Mouse (Mus musculus) hematopoietic stem cell, adult 5-6 weeks (primary cell): Measurements from ENCODE around the gene Prune1. TPM values are rescaled to one million over a fixed set of nuclear protein-coding genes. Genes with fewer than 3 reads are reported as not detected.

ENCODE experiments used
- ATAC-seq, 2 experiments: fragments of 125-278 bp in 1 of 2; replicated peaks in 1 of 2; 2 replicates each; pipeline ENCODE4 v1.8.0; 2016 to 2017; ENCODE audit warnings: inconsistent platforms in 2 of 2, mild to moderate bottlenecking in 2 of 2, moderate number of reproducible peaks in 2 of 2, low read depth in 1 of 2, moderate TSS enrichment in 1 of 2; ENCODE audit not compliant: low FRiP score in 2 of 2, poor library complexity in 2 of 2, severe bottlenecking in 2 of 2, insufficient read depth in 1 of 2, low TSS enrichment in 1 of 2
- total RNA-seq: library from RNA; stranded (forward); fragments of 172-1452, 232-1000 nt; gene quantifications from 2 replicates; pipeline ENCODE4 v1.2.3, GENCODE M21; 2017

Prune1 gene
- total RNA-seq, result 9.8 and 11.7 TPM in 2 replicates

DNA sequence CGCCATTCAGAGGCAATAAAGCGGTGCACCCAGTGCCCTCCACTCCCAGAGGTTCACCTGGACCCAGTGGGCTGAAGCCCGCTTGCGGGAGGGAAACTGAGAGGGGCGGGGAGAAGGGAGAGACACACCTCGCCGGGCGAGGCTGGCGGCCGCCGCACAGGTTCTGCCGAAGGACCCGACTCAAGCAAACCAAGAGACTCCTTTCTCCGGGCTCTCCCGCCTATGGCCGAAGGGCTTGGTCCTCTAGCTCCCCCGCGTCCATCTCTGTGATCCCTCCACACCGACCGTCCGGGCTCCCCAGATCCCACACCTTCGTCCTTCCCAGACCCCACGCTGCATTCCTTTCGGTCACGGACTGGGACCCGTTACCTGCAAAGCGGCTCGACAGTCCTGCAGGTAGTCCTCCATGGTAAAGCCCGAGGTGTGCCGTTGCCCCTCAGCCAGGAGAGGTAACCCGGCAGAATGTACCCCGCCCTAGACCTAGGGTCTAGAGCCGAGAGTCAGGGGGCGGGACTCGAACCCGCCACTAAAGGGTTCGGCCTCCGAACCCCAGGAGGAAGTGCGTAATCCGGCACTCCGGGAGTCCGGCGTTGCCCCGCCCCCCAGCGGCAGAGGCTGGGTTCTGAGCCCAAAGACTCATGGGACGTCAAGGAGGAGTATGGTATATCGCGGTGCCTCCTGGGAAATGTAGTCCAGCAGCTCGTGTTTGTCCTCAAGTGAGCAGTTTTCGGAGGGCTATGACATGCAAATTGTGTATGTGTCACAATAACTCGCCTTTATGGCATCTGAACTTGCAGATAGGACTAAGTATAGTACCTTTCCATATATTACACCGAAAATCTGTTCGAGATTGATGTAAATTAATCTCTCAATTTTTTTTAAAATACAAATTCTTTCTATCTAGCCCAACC is at the start of gene Prune1, which contains the start of gene Mindy1:
TSS of gene Prune1 (minus strand) at position 861 of the 911 bp plus-strand sequence.
TSS of gene Mindy1 (plus strand) at position 130 of the 911 bp plus-strand sequence.
- peak; percentile 85 to 86 for ATAC-seq

DNA sequence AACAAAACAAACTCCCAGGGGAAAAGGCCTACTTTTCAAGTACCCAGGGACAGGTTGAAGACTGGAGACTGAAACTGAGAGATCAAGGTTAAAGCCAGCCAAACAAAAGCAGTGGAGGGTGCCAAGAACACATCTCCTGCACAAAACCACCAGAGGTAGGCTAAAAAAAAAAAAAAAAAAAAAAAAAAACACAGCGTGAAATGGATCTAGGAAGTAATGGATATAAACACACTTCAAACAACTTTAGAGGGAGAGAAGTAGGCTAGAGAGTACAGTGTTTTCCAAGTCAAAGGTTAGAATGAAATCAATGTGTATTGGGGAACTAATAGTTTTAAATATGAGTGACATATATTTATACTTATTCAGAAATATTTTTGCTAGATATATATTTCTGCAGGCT is 49.7 kb upstream of the Prune1 start:
- no peak for ATAC-seq

DNA sequence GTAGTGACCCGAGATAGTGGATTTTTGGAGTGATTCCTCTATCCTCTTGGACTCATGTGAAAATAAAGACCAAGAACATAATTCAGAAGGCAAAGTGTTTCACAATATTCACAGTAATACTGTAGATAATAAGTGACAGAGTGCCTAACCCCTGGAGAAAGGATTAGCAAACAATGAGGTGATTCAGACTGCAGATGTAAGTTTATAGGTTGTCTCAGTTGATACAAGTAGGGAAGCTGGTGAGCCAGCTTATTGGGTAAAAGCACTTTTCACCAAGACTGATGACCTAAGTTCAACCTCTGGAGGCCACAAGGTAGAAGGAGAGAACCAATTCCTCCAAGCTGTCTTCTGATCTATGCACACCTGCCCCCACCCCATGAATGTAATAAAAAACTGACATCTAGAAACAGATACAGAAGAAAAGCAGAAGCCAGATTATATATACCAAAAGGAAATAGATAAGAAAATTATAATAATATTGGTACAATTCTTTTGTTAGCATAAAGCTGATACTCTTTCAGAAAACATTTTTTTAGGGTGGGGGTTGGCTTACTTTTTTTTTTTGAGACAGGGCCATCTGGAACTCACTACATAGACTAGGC is 47.0 kb upstream of the Prune1 start:
- ATAC-seq, result no peak

DNA sequence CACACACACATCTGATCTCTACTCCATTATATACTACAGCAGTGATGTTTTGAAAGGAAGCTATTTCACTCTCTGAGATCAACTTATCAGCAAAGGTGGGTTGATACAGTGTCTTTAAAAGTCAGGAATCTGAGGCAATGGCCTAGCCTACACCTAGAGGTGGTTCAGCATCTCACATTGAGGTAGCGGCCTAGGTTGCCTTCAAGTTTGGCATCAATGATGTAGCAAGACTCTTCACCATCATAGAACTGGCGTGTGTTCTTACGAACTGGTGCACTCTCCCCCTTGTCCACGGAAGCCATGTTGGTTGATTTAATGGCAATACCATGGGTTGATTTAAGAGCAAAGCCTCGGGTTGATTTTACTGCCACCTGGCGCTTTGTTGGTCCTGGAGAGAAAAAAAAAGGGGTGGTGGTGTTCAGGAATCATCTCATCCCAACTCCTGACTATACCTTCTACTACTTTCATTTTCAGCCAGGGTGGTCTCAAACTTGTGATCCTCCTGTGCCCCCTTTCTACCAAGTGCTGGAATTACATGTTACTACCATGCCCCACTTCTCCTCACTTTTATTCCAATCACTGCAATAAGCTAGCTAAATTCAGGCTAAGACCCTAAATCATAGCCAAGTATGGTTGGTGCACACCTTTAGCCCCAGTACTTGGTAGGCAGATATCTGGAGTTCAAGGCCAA is 42.7 kb upstream of the Prune1 start:
- 0 out of 4 replicates have a peak, but pooled peaks of 1 of the 2 experiments have one; percentile 34 for ATAC-seq

DNA sequence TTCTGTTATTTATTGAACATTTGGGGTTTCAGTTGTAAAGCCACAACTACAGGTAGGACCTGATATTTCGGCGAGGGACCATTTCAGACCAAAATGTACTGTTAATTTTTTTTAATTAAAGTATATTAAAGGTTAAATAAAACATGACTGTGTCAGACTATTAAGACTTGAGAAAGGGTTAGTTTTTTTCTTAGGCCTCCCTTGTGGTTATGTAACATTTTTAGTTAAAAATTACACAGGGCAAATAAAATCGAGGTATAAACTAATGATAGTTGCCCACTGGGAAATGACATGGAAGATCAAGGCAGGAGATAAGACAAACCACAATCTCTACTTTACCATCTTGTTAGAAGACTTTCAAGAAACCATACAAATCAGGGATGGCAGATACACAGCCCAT is 41.6 kb upstream of the Prune1 start:
- no peak for ATAC-seq

DNA sequence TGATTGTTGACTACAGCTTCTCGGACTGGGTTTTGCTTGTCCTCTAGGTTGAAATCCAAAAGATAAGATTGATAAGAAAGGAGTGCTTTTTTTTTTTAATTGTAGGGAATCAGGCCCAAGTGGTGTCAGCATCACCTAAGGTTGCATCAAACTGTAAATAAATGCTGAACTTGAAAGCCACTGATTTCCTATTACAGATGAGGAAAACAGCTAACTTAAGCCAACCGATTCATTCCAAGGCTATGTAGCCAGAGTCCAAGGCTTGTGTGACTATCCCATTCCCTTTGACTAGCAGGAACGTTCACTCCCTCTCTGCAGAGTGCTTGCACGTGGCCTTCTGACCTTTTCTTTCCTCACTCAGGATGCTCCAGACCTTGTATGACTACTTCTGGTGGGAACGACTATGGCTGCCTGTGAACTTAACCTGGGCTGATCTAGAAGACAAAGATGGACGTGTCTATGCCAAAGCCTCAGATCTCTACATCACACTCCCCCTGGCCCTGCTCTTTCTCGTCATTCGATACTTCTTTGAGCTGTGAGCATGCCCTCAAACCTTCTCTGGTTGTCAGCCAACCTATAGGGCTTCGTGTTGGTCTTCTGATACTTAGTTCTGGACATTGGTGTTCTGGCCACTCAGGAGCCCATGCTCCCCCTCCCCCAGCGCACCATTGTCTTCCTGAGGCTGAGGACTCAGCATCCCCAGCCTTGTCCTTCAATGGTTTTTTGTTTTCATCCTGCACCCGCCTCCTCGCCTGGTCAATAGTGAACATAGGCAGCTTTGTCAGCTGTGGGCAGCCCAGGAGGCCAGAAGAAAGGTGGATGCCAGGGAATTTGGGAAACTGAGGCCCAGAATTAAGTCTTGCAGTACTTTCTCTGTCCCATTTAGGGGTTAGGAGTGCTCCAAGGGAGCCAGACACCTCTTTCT is 38.1 kb upstream of the Prune1 start:
- no peak for ATAC-seq

DNA sequence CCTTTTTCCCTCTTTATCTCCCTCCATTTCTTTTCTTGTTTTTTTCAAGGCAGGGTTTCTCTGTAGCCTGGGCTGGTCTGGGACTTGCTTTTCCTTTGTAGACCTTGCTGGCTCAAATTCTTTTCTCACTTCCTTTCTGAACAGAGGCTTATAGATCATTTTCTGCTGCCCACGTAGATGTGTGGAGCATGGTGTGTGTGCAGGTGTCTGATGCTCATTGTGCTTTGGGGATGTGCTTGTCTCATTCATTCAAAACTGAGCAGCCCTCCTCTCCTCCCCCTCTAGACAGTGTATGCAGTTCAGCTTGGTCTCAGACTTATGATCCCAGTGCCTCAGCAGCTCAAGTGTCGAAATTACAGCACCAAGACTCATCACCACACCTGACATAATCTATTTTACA is 37.2 kb upstream of the Prune1 start:
- ATAC-seq, result no peak

DNA sequence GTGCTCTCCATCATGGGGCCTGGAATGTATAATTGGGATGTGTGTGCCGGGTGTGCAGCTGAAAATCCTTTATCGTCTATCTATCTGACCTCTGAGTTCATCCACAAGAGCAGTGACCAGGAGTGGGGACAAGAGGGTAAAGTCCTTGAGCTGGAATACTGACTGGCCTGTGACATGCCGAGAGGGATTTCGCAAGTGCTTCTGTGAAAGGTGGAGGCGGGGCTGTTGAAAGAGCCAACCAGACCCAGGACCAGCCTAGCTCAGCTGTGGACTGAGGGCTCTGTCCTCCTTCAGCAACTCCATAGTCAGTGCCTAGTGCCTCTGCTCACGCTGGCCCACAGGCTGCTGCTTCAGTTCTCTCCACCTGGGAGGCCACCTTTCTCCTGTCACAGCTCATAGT is 36.7 kb upstream of the Prune1 start:
- 0 out of 4 replicates have a peak, but pooled peaks of 1 of the 2 experiments have one; percentile 1 for ATAC-seq

DNA sequence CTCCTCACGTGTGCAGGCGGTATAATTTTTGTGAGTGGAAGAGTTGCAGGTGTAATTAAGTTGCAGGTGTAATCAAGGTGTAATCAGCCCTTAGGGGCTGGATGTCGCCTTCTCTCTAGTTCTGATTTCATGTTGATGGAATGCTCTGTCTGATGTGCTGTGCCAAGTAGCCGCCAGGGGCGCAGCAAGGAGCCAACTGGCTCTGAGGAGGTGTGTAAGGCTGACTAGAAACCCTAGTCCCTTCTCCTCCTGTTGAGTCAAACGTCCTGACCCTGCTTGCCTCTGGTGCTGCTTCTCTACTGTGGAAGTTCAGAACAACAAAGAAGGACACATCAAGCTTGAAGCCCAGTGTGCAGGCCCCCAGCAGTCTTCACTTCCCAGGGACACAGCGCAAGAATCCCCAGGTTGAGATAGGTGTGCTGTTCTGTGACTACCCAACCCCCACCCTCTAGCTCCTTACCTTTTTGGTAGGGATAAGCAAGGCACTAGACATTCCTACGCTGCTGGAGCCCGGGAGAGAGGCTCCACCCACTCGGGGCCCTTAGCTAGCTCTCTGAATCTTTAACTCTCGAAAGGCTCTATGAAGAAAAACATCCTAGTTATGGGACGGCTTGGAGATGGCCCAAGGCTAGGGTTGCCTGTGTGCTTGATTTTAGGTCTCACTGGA is 35.7 kb upstream of the Prune1 start:
- peak; percentile 31 to 43; a peak in 2 of 4 replicates for ATAC-seq

DNA sequence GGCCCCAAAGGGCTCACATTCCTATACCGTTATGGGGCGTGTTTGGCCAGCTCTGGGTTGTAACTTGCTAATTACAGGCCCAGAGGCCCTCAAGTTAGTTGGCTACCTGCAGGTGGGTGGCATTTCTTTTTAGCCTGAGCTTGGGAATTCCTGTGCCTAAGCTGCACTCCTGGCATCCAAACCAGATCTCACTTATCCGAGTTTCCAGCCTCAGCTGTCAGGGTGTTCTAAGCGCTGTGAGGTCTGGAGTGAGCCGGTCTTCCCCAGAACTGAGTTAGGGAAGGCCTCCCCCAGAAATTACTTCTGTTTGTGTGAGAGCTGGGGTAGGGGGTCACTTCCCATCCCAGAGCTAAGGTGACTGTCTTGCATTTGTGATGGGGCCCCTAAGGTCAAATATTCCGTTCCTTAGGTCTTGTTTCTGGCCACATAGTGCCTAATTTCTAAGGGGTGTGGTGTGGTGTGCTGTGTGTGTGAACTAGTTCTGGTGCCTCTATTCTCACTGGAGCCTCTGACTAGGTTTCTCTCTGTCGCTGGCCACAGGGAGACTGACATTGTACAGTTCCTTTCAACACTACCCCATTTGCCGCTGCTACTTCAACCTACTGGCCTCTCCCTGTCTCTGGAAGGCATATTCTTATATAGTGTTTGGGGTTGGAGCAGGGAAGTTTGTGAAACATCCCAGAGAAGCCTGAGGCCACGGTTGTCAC is 34.1 kb upstream of the Prune1 start:
- 0 out of 4 replicates have a peak, but pooled peaks of 1 of the 2 experiments have one; percentile 1 for ATAC-seq

DNA sequence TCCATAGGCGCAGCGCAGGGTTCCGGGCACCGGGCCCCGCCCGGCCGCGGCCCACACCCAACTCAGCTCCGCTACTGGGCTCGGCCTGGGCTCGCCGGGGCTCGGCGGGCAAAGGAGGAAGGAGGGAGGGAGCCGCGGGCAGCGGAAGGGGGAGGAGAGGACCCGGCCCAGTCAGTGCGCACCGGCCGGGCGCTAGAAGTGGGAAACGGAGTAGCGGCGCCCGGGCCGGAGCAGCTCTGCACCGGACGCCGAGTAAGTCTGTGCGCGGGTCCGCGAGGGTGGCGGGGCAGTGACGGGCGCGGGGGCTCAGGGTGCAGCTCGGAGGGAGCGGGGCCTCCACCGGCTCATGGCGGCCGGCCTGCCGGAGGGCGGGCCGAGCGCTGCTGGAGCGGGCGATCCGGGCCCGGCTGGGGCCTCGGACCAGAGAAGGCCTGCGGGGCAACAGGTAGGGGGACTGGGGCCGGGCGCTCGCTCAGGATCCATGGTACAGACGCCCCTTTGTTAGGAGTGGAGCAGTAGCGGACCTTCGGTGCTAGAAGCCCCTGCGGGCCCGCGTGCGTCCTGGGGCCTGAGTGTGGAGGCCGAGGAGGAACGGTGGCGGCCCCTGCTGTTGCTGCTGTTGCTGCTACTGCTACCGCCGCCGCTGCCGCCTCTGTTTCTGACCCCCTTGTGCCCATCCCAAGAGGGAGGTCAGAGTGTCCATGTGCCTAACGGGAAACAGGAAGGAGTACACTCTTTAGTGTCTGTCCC is 33.4 kb upstream of the Prune1 start:
- ATAC-seq, result peak; percentile 60 to 66

DNA sequence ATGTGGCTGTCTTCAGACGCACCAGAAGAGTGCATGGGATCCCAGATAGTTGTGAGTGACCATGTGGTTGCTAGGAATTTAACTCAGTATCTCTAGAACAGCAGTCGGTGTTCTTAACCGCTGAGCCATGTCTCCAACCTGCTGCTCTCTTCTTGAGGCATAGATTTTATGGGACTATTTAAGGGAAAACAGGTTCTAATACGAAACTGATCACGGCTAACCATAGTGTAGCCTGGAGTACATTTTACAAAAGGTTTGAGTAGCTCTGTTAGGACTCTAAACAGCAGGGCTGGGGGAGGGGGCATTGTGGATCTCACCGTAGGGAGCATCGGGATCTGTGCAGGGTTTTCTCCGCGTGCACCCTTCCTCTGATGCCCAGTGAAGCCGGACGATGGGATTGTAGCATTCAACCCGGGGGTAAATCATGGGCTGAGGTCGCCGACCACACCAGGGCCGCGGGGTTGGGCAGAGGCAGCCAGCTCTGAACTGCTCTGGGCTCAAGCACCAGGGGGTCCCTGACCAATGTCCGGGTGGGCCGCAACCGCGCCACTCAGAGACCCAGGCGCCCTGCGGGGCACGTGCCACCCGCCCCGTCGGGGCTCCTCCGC is 32.7 kb upstream of the Prune1 start, which contains the start of gene Cers2:
TSS of gene Cers2 (plus strand) at position 306 of the 608 bp plus-strand sequence.
- no peak for ATAC-seq

DNA sequence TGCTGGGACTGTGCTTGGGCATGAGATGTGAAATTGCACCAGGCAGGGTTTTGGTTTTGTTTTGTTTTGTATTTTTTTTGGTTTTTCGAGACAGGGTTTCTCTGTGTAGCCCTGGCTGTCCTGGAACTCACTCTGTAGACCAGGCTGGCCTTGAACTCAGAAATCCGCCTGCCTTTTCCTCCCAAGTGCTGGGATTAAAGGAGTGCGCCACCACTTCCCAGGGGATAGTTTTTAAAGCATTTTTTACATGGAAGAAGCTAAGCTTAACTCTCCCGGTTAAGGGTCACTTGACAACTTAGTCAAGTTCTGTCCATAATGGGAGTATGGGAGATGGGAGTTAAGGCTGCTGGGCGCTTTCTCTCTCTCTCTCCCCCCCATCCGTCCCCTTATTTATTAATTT is 32.2 kb upstream of the Prune1 start:
- no peak for ATAC-seq

DNA sequence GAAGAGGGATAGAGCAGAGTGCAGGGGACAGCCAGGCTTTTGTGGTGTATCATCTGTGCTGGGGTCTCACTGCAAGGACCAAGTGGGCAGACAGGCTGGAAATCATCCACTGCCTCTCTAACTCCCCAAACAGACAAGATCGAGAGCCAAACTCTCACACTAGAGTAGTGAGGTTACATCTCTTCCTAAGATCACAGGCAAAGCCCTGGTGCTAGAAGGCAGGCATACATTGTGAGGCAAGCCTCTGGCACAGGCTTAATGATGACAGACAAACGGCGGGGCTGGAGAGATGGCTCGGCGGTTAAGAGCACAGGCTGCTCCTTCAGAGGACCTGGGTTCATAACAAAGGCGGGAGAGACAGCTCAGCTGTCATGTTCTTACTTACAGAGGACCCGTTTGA is 31.6 kb upstream of the Prune1 start:
- ATAC-seq, result no peak

DNA sequence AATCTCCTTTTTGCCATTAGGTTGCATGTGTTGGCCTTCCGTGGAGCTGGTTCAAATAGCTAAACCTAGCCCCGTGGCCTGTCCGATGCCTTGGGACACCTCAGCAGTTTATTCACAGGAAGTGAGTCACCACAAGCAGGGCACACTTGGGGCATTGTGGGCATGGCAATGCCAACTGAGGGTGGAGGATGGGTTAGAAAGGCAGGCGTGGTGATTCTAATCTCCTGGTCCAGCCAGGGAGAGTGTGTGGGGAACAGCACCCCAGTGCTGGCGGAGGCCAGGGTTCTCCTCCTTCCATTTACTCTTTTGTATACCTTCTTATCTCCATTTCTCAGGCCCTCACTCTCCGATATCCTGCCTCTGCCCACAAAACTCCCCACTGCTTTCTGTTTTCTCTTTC is 30.7 kb upstream of the Prune1 start:
- peak; percentile 51 to 71 for ATAC-seq
